Comparison of ENCODE assay signal across 20 mouse cellular contexts in the genomic region with DNA sequence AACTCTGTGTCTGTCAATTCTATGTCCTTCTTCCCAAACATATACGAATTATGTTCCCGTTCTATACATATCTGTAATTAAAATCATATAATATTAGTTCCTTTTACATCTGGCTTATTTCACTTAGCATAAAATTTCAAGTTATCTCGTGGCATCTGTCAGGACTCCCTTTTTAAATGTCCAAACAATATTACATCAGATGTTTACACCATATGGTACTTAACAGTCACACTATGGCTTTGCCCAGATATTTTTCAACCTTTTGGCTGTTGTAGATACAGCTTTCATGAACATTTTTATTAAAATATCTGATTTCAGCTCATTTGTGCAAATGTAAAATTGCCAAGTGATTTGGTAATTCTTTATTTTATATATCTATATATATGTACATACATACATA.
DNase-seq lines count a peak whose midpoint lies in the region; ATAC-seq and TF ChIP-seq lines count a peak whose summit lies in the region.
"Had no signal": no experiment of that assay in that cellular context is flagged by ENCODE, and none has a peak within 500 bp of the region (broad histone marks: within the 10 kb centered on the region; RNA-seq: fewer than 3 reads in every experiment).

No protein-coding gene starts in this region.

- H3K9ac ChIP-seq in lung, embryonic 14.5 days = no peak overlapping the region
- no peak overlapping the region for H3K9ac ChIP-seq in lung, postnatal 0 days (replicated peaks; ENCODE audit: low read depth)
- no peak overlapping the region for H3K9ac ChIP-seq in lung, embryonic 15.5 days
- H3K9ac ChIP-seq in lung, embryonic 16.5 days (ENCODE audit: low read length) = no peak overlapping the region

- no peak for TF ChIP-seq CTCF in lung, embryonic 14.5 days (IDR thresholded peaks at IDR 0.05; ENCODE audit: low read depth)
- no peak for TF ChIP-seq CTCF in lung, postnatal 0 days (IDR thresholded peaks at IDR 0.05)

- no peak for TF ChIP-seq EP300 in lung, postnatal 0 days (IDR thresholded peaks at IDR 0.05)

- peak; percentile 52; the same call in 1 of the 2 replicates for ATAC-seq in lung, embryonic 14.5 days (ENCODE audit: insufficient read depth)
- no peak for ATAC-seq in lung, postnatal 0 days
- peak; percentile 57; the same call in 1 of the 2 replicates for ATAC-seq in lung, embryonic 15.5 days (ENCODE audit: borderline replicate concordance, extremely low read depth, low FRiP score, low TSS enrichment)
- peak; percentile 82 for ATAC-seq in lung, embryonic 16.5 days (ENCODE audit: low read depth)
- ATAC-seq: activated CD4-positive, CD25-positive, alpha-beta regulatory T cell, adult 4 months; CD4-positive, CD25-positive, alpha-beta regulatory T cell, adult 4 months; Patski had no signal

- peak; percentile 64 for DNase-seq in lung, embryonic 14.5 days
- DNase-seq in lung, postnatal 0 days (ENCODE audit: low spot score) = no peak
- DNase-seq in lung, adult 18-20 months = no peak
- DNase-seq in lung, postnatal 4 days = no peak
- DNase-seq: adrenal gland, adult 2 months; adrenal gland, adult 8-10 months; adrenal gland, postnatal 10 days; adrenal gland, postnatal 14 days; adrenal gland, postnatal 25 days; adrenal gland, postnatal 36 days; B cell, adult 2 months; cerebellum, adult 11 months; cerebellum, adult 11-12 months; cerebellum, adult 18-20 months had no signal

- no peak overlapping the region for H3K4me2 ChIP-seq in lung, embryonic 14.5 days
- H3K4me2 ChIP-seq in lung, postnatal 0 days (replicated peaks; ENCODE audit: low read depth, low read length) = no peak overlapping the region
- no peak overlapping the region for H3K4me2 ChIP-seq in lung, embryonic 15.5 days
- H3K4me2 ChIP-seq in lung, embryonic 16.5 days (ENCODE audit: low read depth, low read length) = no peak overlapping the region

- no peaks in the 10 kb centered on the region for H3K36me3 ChIP-seq in lung, embryonic 14.5 days (ENCODE audit: insufficient read depth)
- H3K36me3 ChIP-seq in lung, postnatal 0 days (ENCODE audit: insufficient read depth, low read length) = no peaks in the 10 kb centered on the region
- no peaks in the 10 kb centered on the region for H3K36me3 ChIP-seq in lung, embryonic 15.5 days
- H3K36me3 ChIP-seq in lung, embryonic 16.5 days (ENCODE audit: control insufficient read depth, insufficient read depth, low read length) = no peaks in the 10 kb centered on the region
- H3K36me3 ChIP-seq: G1E had no signal

- H3K4me3 ChIP-seq in lung, embryonic 14.5 days (ENCODE audit: low read depth, low read length) = no peak overlapping the region
- no peak overlapping the region for H3K4me3 ChIP-seq in lung, postnatal 0 days (ENCODE audit: low read depth, low read length)
- H3K4me3 ChIP-seq in lung, embryonic 15.5 days = no peak overlapping the region
- H3K4me3 ChIP-seq in lung, embryonic 16.5 days (ENCODE audit: low read length) = no peak overlapping the region

- H3K27me3 ChIP-seq in lung, embryonic 14.5 days (ENCODE audit: insufficient read depth, low read length) = no peaks in the 10 kb centered on the region
- H3K27me3 ChIP-seq in lung, postnatal 0 days (replicated peaks; ENCODE audit: insufficient read depth, low read length) = no peaks in the 10 kb centered on the region
- H3K27me3 ChIP-seq in lung, embryonic 15.5 days = no peaks in the 10 kb centered on the region
- no peaks in the 10 kb centered on the region for H3K27me3 ChIP-seq in lung, embryonic 16.5 days (ENCODE audit: control insufficient read depth, insufficient read depth, low read depth, low read length)

- H3K4me1 ChIP-seq in lung, embryonic 14.5 days (ENCODE audit: insufficient read depth) = no peaks in the 10 kb centered on the region
- H3K4me1 ChIP-seq in lung, postnatal 0 days (ENCODE audit: insufficient read depth, low read depth, low read length) = no peaks in the 10 kb centered on the region
- no peaks in the 10 kb centered on the region for H3K4me1 ChIP-seq in lung, embryonic 15.5 days
- no peaks in the 10 kb centered on the region for H3K4me1 ChIP-seq in lung, embryonic 16.5 days (replicated peaks; ENCODE audit: control insufficient read depth, insufficient read depth, low read length)

- 52% methylated on average over 3 of the region's 3 CpGs for WGBS in lung, embryonic 14.5 days
- WGBS in lung, postnatal 0 days = 51% methylated on average over 3 of the region's 3 CpGs
- WGBS in lung, embryonic 15.5 days = 45% methylated on average over 3 of the region's 3 CpGs
- WGBS in lung, embryonic 16.5 days = 44% methylated on average over 3 of the region's 3 CpGs

- H3K27ac ChIP-seq in lung, embryonic 14.5 days (ENCODE audit: low read depth) = no peak overlapping the region
- H3K27ac ChIP-seq in lung, postnatal 0 days (ENCODE audit: low read length) = no peak overlapping the region
- no peak overlapping the region; the same call in 1 of the 2 replicates for H3K27ac ChIP-seq in lung, embryonic 15.5 days
- no peak overlapping the region for H3K27ac ChIP-seq in lung, embryonic 16.5 days (ENCODE audit: low read length)

- no peaks in the 10 kb centered on the region for H3K9me3 ChIP-seq in lung, embryonic 14.5 days (ENCODE audit: low read depth, low read length)
- H3K9me3 ChIP-seq in lung, postnatal 0 days (ENCODE audit: low read length) = no peaks in the 10 kb centered on the region
- H3K9me3 ChIP-seq in lung, embryonic 15.5 days = no peaks in the 10 kb centered on the region
- H3K9me3 ChIP-seq in lung, embryonic 16.5 days (ENCODE audit: control insufficient read depth, low read length) = no peaks in the 10 kb centered on the region
